Mouse (Mus musculus) olfactory bulb, adult 2 months (tissue): Measurements from ENCODE around the gene Sprr1a.

Experiments
- CTCF ChIP-seq: fragments of 200-500 bp; IDR thresholded peaks from 2 replicates; pipeline ENCODE4 v1.5.1; 2012; ENCODE audit warnings: low read depth, mild to moderate bottlenecking, low read length, moderate library complexity; ENCODE audit not compliant: insufficient read depth
- POLR2A ChIP-seq: fragments of 200-500 bp; IDR thresholded peaks from 2 replicates; pipeline ENCODE4 v1.6.1; 2012; ENCODE audit warnings: mild to moderate bottlenecking, low read depth, low read length, moderate library complexity; ENCODE audit not compliant: insufficient read depth

DNA sequence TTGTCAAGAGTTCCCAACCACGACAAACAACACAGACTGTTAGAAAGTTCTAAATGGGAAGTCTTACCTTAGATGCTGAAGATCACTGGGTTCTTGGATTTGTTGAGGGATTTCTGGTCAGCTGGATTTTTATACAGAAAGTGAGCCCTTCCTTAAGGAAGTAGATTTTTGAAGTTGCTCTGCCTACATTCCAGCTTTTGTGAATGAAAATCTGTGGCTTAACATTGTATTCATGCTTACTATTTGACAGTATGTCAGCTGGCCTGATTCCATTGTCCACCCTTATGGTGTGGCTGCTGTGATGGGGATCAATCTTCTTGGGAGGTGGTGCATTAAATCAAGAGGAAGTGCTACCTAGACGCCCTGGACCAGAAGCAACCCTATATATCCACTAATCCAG, 27.1 kb downstream of the Sprr1a start, which contains the start of gene Sprr3:
- TF ChIP-seq CTCF, result no peak
- no peak for TF ChIP-seq POLR2A
